Mouse (Mus musculus) bone marrow macrophage, adult 2 months (primary cell): Measurements from ENCODE around the gene Tfap2c. TPM values are rescaled to one million over a fixed set of nuclear protein-coding genes. Genes with fewer than 3 reads are reported as not detected.

Experiments
- H3K27ac ChIP-seq: 2 replicates; pipeline ENCODE4 v1.5.1; 2012; ENCODE audit warnings: low read depth, low read length; ENCODE audit not compliant: insufficient read depth
- H3K4me1 ChIP-seq: 2 replicates; pipeline ENCODE4 v1.6.1; 2012; ENCODE audit warnings: low read length; ENCODE audit not compliant: control insufficient read depth, insufficient read depth
- H3K4me3 ChIP-seq: 2 replicates; pipeline ENCODE4 v1.5.1; 2012; ENCODE audit warnings: mild to moderate bottlenecking, low read length, moderate library complexity; ENCODE audit not compliant: insufficient read depth
- CTCF ChIP-seq: IDR thresholded peaks from 2 replicates; pipeline ENCODE4 v1.5.1; 2012; ENCODE audit warnings: low read depth, mild to moderate bottlenecking, low read length, moderate library complexity
- POLR2A ChIP-seq: IDR thresholded peaks from 2 replicates; pipeline ENCODE4 v1.6.1; 2012; ENCODE audit warnings: mild to moderate bottlenecking, low read depth, low read length, borderline replicate concordance
- polyA plus RNA-seq: library from polyadenylated mRNA; stranded (reverse); fragments of >200 nt; gene quantifications from 2 replicates; pipeline ENCODE4 v1.2.4, GENCODE M21; 2012; ENCODE audit not compliant: missing spikeins, insufficient read depth, insufficient read length

The Tfap2c gene
- polyA plus RNA-seq, 1 experiment: not detected

- Histone ChIP-seq H3K4me1 (no peaks in the 10 kb centered on the region), H3K4me3 (no peak overlapping the region), H3K27ac (no peak overlapping the region)
- no peak for TF ChIP-seq POLR2A
These were observed 56.2 kb downstream of the Tfap2c start for GRCm38 (mm10) chr2:172605642-172606041.

GRCm38 (mm10) chr2:172607710-172608109 lies 58.3 kb downstream of the Tfap2c start:
- H3K4me1 ChIP-seq: no peaks in the 10 kb centered on the region
- TF ChIP-seq POLR2A (no peak), CTCF (no peak)
- no peak overlapping the region for H3K4me3 ChIP-seq
- H3K27ac ChIP-seq: no peak overlapping the region

Other genes with a start within 250 kb of the Tfap2c start
- gene Fam210b, start 204.0 kb upstream of the Tfap2c start, polyA plus RNA-seq: 10.3 and 10.7 TPM in 2 replicates
- 22.3 and 24.7 TPM in 2 replicates for gene Aurka, start 179.1 kb upstream of the Tfap2c start, polyA plus RNA-seq
- 16.2 and 16.8 TPM in 2 replicates for gene Cstf1, start 178.9 kb upstream of the Tfap2c start, polyA plus RNA-seq
- 1.8 and 2.2 TPM in 2 replicates for gene Cass4, start 155.8 kb upstream of the Tfap2c start, polyA plus RNA-seq
- gene Rtf2, start 109.0 kb upstream of the Tfap2c start, polyA plus RNA-seq: 111 TPM in 2 replicates
- gene Gcnt7, start 91.0 kb upstream of the Tfap2c start, polyA plus RNA-seq: not detected in 2 replicates
- 1.6 TPM in 1 of 2 replicates, not detected in the other for gene Fam209, start 77.1 kb upstream of the Tfap2c start, polyA plus RNA-seq